Mouse (Mus musculus): ENCODE data around the gene Shisa3. TPM values are rescaled to one million over a fixed set of nuclear protein-coding genes. Genes with fewer than 3 reads are reported as not detected.

Shisa3 gene
- polyA plus RNA-seq, 1 experiment = 0.84 TPM

Other genes with a start within 250 kb of the Shisa3 start
- 2.6 and 3.0 TPM in 2 replicates for gene Bend4, start 179.6 kb upstream of the Shisa3 start, polyA plus RNA-seq (2012; rRNA removed)
- gene Atp8a1, start 239.6 kb downstream of the Shisa3 start, polyA plus RNA-seq (2012; rRNA removed) = 9.4 and 13.4 TPM in 2 replicates

Measured in gonadal fat pad, adult 2 months (tissue).